Mouse (Mus musculus) heart, embryonic 16.5 days (tissue): Measurements from ENCODE around the gene Kdelr1. TPM values are rescaled to one million over a fixed set of nuclear protein-coding genes. Genes with fewer than 3 reads are reported as not detected.

Experiments used
- ATAC-seq: fragments of 200-750 bp; cut with Nextera tagmentation; replicated peaks from 2 replicates; pipeline ENCODE4 v1.8.0; 2017; ENCODE audit warnings: moderate number of reproducible peaks; ENCODE audit not compliant: insufficient read depth, low FRiP score; ENCODE audit errors: extremely low read depth
- H3K27ac ChIP-seq: fragments of 300-500 bp; sonication (generic); 2 replicates; pipeline ENCODE4 v1.5.1; 2014; ENCODE audit warnings: mild to moderate bottlenecking, low read length, control low read depth, moderate library complexity
- H3K27me3 ChIP-seq: fragments of 300-500 bp; sonication (generic); 2 replicates; pipeline ENCODE4 v1.6.1; 2014; ENCODE audit warnings: low read length, mixed read lengths; ENCODE audit not compliant: control insufficient read depth, insufficient read depth
- H3K36me3 ChIP-seq: fragments of 300-500 bp; sonication (generic); 2 replicates; pipeline ENCODE4 v1.6.1; 2014; ENCODE audit not compliant: control insufficient read depth, insufficient read depth
- H3K4me1 ChIP-seq: fragments of 300-500 bp; sonication (generic); 2 replicates; pipeline ENCODE4 v1.6.1; 2014; ENCODE audit warnings: low read length, mixed read lengths; ENCODE audit not compliant: control insufficient read depth, insufficient read depth
- H3K4me2 ChIP-seq: fragments of 300-500 bp; sonication (generic); 2 replicates; pipeline ENCODE4 v1.6.1; 2014; ENCODE audit warnings: low read depth, mild to moderate bottlenecking, control low read depth, low read length
- H3K4me3 ChIP-seq: fragments of 300-500 bp; sonication (generic); 2 replicates; pipeline ENCODE4 v1.5.1; 2014; ENCODE audit warnings: mild to moderate bottlenecking, control low read depth, low read length
- H3K9ac ChIP-seq: fragments of 300-500 bp; sonication (generic); 2 replicates; pipeline ENCODE4 v1.6.1; 2014; ENCODE audit warnings: low read length, control low read depth
- H3K9me3 ChIP-seq: fragments of 300-500 bp; sonication (generic); replicated peaks from 2 replicates; pipeline ENCODE4 v1.6.1; 2016; ENCODE audit warnings: low read length; ENCODE audit not compliant: control insufficient read depth
- WGBS: fragments of 180-500 bp; shearing (Covaris S2); extraction: QIAGEN DNeasy Blood & Tissue Kit; methylation state at CpG from one replicate; pipeline ENCODE4 v1.1.7; 2014; 5-methylcytosine and 5-hydroxymethylcytosine counted together
- polyA plus RNA-seq: library from polyadenylated mRNA; unstranded; fragments of >200 nt; fragmentation: Nextera tagmentation; extraction: Ambion mirVana; gene quantifications from 2 replicates; pipeline ENCODE4 v1.2.1, GENCODE M21; 2015

Kdelr1 gene
- polyA plus RNA-seq, 1 experiment from 2014 or later: 76.1 TPM

DNA sequence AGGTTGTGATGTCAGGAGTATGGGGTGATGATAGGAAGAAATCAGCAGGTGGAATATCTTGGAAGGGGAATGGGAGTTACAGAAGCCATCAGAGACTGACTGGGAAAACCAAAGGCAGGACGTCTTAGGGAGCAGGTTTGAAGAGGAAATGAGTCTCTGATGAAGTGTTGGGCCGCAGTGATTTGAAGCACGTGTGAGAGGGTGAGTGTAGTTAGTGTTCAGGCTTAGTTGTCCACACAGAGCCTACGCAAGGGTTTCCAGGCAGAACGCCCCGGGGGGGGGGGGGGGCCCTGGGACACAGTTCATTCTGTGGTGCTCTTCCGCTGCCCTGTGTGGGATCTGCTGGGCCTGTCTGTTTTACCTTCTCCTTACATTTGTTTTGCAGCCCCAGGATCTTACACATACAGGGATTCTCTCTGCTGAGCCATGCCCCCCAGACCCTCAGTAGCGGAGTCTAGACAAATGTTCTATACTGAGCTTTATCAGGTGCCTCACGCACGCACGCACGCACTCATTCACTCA is 30.0 kb downstream of the Kdelr1 start:
- Histone ChIP-seq H3K4me3 (no peak overlapping the region), H3K36me3 (peaks cover 3% of the 10 kb centered on the region; the same call in 1 of the 2 replicates), H3K27ac (no peak overlapping the region), H3K4me1 (peaks cover 5% of the 10 kb centered on the region; the same call in 1 of the 2 replicates), H3K9me3 (no peaks in the 10 kb centered on the region), H3K4me2 (no peak overlapping the region), H3K27me3 (no peaks in the 10 kb centered on the region), H3K9ac (no peak overlapping the region)
- 70% methylated on average over 11 of the region's 12 CpGs for WGBS
- ATAC-seq: no peak

DNA sequence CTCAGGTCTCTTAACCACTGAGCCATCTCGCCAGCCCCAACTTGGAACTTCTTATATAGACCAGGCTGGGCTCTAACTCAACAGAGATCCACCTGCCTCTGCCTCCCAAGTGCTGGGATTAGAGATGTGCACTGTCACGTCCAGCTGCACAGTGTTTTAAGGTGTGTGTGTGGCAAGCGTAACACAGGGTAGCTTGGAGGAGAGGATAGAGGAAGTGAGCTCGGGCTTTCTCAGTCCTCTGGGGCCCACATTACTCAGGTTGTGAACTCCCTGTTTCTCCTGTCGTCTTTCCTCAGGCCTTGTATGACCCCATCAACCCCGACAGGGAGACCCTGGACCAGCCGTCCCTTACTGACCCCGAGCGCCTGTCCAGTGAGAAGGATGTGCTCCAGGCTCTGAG is 34.0 kb downstream of the Kdelr1 start:
- H3K27me3 ChIP-seq: no peaks in the 10 kb centered on the region
- H3K9me3 ChIP-seq: no peaks in the 10 kb centered on the region; the same call in 1 of the 2 replicates
- H3K4me3 ChIP-seq: no peak overlapping the region
- WGBS: 86% methylated on average over 9 of the region's 9 CpGs
- H3K36me3 ChIP-seq: peaks cover 18% of the 10 kb centered on the region
- H3K4me2 ChIP-seq: no peak overlapping the region
- ATAC-seq: no peak
- no peak overlapping the region for H3K9ac ChIP-seq
- no peaks in the 10 kb centered on the region for H3K4me1 ChIP-seq
- H3K27ac ChIP-seq: no peak overlapping the region

- Histone ChIP-seq H3K27me3 (no peaks in the 10 kb centered on the region), H3K9me3 (no peaks in the 10 kb centered on the region; the same call in 1 of the 2 replicates), H3K9ac (no peak overlapping the region), H3K36me3 (peaks cover 18% of the 10 kb centered on the region), H3K4me1 (no peaks in the 10 kb centered on the region), H3K4me3 (no peak overlapping the region), H3K4me2 (no peak overlapping the region), H3K27ac (no peak overlapping the region)
- ATAC-seq: no peak
These were observed 35.8 kb downstream of the Kdelr1 start for GRCm38 (mm10) chr7:45908384-45908783.

DNA sequence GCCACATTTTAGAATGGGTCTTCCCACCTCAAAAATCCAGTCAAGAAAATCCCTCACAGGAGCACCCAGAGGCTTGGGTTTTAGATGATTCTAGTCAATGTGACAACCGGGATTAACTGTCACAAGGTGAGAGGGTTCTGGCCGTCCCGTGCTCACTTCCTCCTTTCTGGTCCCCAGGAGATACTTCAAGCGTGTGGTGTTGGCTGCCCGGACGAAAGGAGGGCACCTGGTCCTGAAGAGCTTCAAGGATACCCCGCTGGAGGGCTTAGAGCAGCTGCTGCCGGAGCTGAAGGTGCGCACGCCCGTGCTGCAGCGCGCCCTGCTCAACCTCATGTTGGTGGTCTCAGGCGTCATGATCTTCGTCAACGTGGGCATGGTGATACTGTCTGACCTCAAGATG is 36.6 kb downstream of the Kdelr1 start:
- peaks cover 18% of the 10 kb centered on the region for H3K36me3 ChIP-seq
- H3K27me3 ChIP-seq: no peaks in the 10 kb centered on the region
- no peak for ATAC-seq
- H3K4me3 ChIP-seq: no peak overlapping the region
- WGBS: 92% methylated on average over 16 of the region's 16 CpGs
- H3K9me3 ChIP-seq: no peaks in the 10 kb centered on the region; the same call in 1 of the 2 replicates
- no peak overlapping the region for H3K4me2 ChIP-seq
- H3K27ac ChIP-seq: no peak overlapping the region
- H3K4me1 ChIP-seq: no peaks in the 10 kb centered on the region
- no peak overlapping the region for H3K9ac ChIP-seq

- H3K9ac ChIP-seq: no peak overlapping the region
- peaks cover 17% of the 10 kb centered on the region for H3K4me1 ChIP-seq
- WGBS: 86% methylated on average over 6 of the region's 6 CpGs
- H3K4me3 ChIP-seq: no peak overlapping the region
- H3K36me3 ChIP-seq: peaks cover 15% of the 10 kb centered on the region
- H3K27ac ChIP-seq: no peak overlapping the region
- H3K4me2 ChIP-seq: no peak overlapping the region
- H3K27me3 ChIP-seq: no peaks in the 10 kb centered on the region
- no peaks in the 10 kb centered on the region; the same call in 1 of the 2 replicates for H3K9me3 ChIP-seq
- no peak for ATAC-seq
These were observed 41.5 kb downstream of the Kdelr1 start for GRCm38 (mm10) chr7:45914067-45914466.

GRCm38 (mm10) chr7:45915011-45915410 is 42.4 kb downstream of the Kdelr1 start:
- WGBS: 82% methylated on average over 5 of the region's 5 CpGs
- Histone ChIP-seq H3K9ac (no peak overlapping the region), H3K9me3 (no peaks in the 10 kb centered on the region; the same call in 1 of the 2 replicates), H3K4me2 (no peak overlapping the region), H3K4me3 (no peak overlapping the region), H3K27me3 (no peaks in the 10 kb centered on the region), H3K27ac (no peak overlapping the region), H3K36me3 (peaks cover 5% of the 10 kb centered on the region), H3K4me1 (peaks cover 17% of the 10 kb centered on the region)
- ATAC-seq: no peak

- peak overlapping the region; percentile 53 for H3K4me2 ChIP-seq
- peak overlapping the region; percentile 51 for H3K9ac ChIP-seq
- peaks cover 17% of the 10 kb centered on the region for H3K4me1 ChIP-seq
- H3K27ac ChIP-seq: peak overlapping the region; percentile 5
- H3K4me3 ChIP-seq: peak overlapping the region; percentile 34
- H3K9me3 ChIP-seq: no peaks in the 10 kb centered on the region
- 41% methylated on average over 26 of the region's 26 CpGs for WGBS
- H3K27me3 ChIP-seq: no peaks in the 10 kb centered on the region
- H3K36me3 ChIP-seq: no peaks in the 10 kb centered on the region
- peak; percentile 71 for ATAC-seq
These were observed 43.8 kb downstream of the Kdelr1 start for GRCm38 (mm10) chr7:45916056-45917003.

DNA sequence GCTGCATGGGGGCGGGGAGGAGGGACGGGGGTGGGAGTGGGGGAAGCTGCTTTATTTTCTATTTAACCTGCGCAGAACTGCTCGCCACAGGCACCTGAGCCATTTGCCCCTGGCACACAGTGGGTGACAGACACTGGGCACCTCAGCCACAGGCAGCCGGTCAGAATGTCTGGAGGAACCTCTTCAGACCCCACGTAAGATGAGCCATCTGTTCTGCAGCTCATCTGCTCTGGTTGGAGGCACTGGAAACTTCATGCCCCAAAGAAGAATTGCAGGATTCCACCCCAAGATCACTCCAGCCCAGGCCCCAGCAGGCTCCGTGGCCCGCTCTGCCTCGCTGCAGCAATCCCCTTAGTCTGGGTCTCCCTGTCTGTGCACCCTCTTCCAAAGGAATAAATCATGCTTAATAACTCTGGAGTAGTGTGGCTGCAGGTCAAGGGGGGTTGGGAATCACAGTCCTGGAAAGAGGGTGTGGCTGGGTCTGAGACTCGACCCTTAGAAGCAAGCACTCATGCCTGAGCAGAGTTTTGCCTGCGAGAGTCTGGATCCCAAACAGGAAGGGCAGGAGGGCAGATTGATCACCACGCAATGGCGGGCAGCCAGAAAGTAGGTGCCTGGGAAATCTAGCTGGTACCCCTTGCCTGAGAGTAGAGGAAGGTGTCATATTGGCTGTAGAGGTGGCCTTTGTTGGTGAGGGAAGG is 44.6 kb downstream of the Kdelr1 start:
- H3K27me3 ChIP-seq: no peaks in the 10 kb centered on the region
- no peaks in the 10 kb centered on the region for H3K9me3 ChIP-seq
- H3K9ac ChIP-seq: peak overlapping the region; percentile 51
- H3K4me3 ChIP-seq: peak overlapping the region; percentile 34; the same call in 1 of the 2 replicates
- 33% methylated on average over 13 of the region's 13 CpGs for WGBS
- ATAC-seq: no peak
- no peaks in the 10 kb centered on the region for H3K36me3 ChIP-seq
- H3K4me2 ChIP-seq: peak overlapping the region; percentile 53
- peaks cover 17% of the 10 kb centered on the region for H3K4me1 ChIP-seq
- H3K27ac ChIP-seq: peak overlapping the region; percentile 70
